9 mouse cellular contexts compared by ENCODE assay signal in genomic region chr8:4226323-4226722, GRCm38 (mm10). TPM values are rescaled to one million over a fixed set of nuclear protein-coding genes. Genes with fewer than 3 reads are reported as not detected.
DNase-seq lines count a peak whose midpoint lies in the region; ATAC-seq lines count a peak whose summit lies in the region.
"Had no signal": no experiment of that assay in that cellular context is flagged by ENCODE, and none has a peak within 500 bp of the region (broad histone marks: within the 10 kb centered on the region; RNA-seq: fewer than 3 reads in every experiment).

No protein-coding gene starts in this region.

- no peaks in the 10 kb centered on the region for H3K9me3 ChIP-seq in megakaryocyte, embryonic 14.5 days
- H3K9me3 ChIP-seq in liver, embryonic 12.5 days (replicated peaks) = no peaks in the 10 kb centered on the region
- no peaks in the 10 kb centered on the region for H3K9me3 ChIP-seq in stomach, embryonic 15.5 days

- H3K4me1 ChIP-seq in megakaryocyte, embryonic 14.5 days = peaks cover 40% of the 10 kb centered on the region
- H3K4me1 ChIP-seq in liver, embryonic 12.5 days = peaks cover 19% of the 10 kb centered on the region
- H3K4me1 ChIP-seq in stomach, embryonic 15.5 days = peaks cover 8% of the 10 kb centered on the region; the same call in 1 of the 2 replicates

- H3K4me3 ChIP-seq in megakaryocyte, embryonic 14.5 days (replicated peaks) = peak overlapping the region; percentile 10
- H3K4me3 ChIP-seq in liver, embryonic 12.5 days = peak overlapping the region; percentile 32
- peak overlapping the region; percentile 32 for H3K4me3 ChIP-seq in stomach, embryonic 15.5 days (replicated peaks)

- no peaks in the 10 kb centered on the region for H3K36me3 ChIP-seq in megakaryocyte, embryonic 14.5 days (replicated peaks; ENCODE audit: low read length)
- H3K36me3 ChIP-seq in liver, embryonic 12.5 days = no peaks in the 10 kb centered on the region
- no peaks in the 10 kb centered on the region for H3K36me3 ChIP-seq in stomach, embryonic 15.5 days

- ATAC-seq in megakaryocyte, adult 5-6 weeks (ENCODE audit: poor library complexity, severe bottlenecking) = no peak
- ATAC-seq in liver, embryonic 12.5 days = peak; percentile 18; the same call in 1 of the 2 replicates
- peak; percentile 29; the same call in 1 of the 2 replicates for ATAC-seq in stomach, embryonic 15.5 days (ENCODE audit: insufficient read depth, low FRiP score, low read depth)

- WGBS in liver, embryonic 12.5 days (ENCODE audit: insufficient replicate concordance) = 20% methylated on average over 4 of the region's 4 CpGs
- 32% methylated on average over 4 of the region's 4 CpGs for WGBS in stomach, embryonic 15.5 days

- H3K27ac ChIP-seq in liver, embryonic 12.5 days = no peak overlapping the region
- H3K27ac ChIP-seq in stomach, embryonic 15.5 days = no peak overlapping the region
- H3K27ac ChIP-seq: macrophage had no signal

- H3K27me3 ChIP-seq in megakaryocyte, embryonic 14.5 days (replicated peaks) = peaks cover 56% of the 10 kb centered on the region
- peaks cover 71% of the 10 kb centered on the region for H3K27me3 ChIP-seq in liver, embryonic 12.5 days (replicated peaks)
- no peaks in the 10 kb centered on the region; the same call in none of the 2 replicates for H3K27me3 ChIP-seq in stomach, embryonic 15.5 days (replicated peaks)

- H3K9ac ChIP-seq in liver, embryonic 12.5 days = peak overlapping the region; percentile 42; the same call in 1 of the 2 replicates
- H3K9ac ChIP-seq in stomach, embryonic 15.5 days = 0 out of 2 replicates have a peak overlapping the region, but pooled peaks have one; percentile 13

- peak; percentile 8 for DNase-seq in embryo, embryonic 11 days
- DNase-seq in embryo, embryonic 10.5 days (ENCODE audit: low spot score) = no peak
- no peak for DNase-seq in gastrocnemius, adult 8-10 months (ENCODE audit: low spot score in 2 of 2)
- no peak for DNase-seq in layer of hippocampus, adult 11-12 months (ENCODE audit: low spot score)

- H3K4me2 ChIP-seq in liver, embryonic 12.5 days = peak overlapping the region; percentile 61
- H3K4me2 ChIP-seq in stomach, embryonic 15.5 days = peak overlapping the region; percentile 55

RNA-seq across cellular contexts. Expression of gene Lrrc8e, which starts 0.3 kb away (rescaled TPM):
- not detected in 2 replicates for polyA plus RNA-seq in megakaryocyte, embryonic 14.5 days (2012; ENCODE audit: insufficient read depth, low replicate concordance)
- not detected in 2 replicates for total RNA-seq in megakaryocyte, adult 5-6 weeks (2015)
- total RNA-seq in megakaryocyte, adult 5-6 weeks (2017) = not detected in 2 replicates
- polyA plus RNA-seq in liver, embryonic 12.5 days (2016; fragmentation: Nextera tagmentation; extraction: Ambion mirVana) = 0.18 and 0.37 TPM in 2 replicates
- polyA plus RNA-seq in stomach, embryonic 15.5 days (2015; fragmentation: Nextera tagmentation; extraction: Ambion mirVana) = 4.3 and 4.6 TPM in 2 replicates
- total RNA-seq in gastrocnemius, adult 8-10 months (2022) = under 1 TPM in 1 of 4 experiments, not detected in 3; 0.08 TPM
- polyA plus RNA-seq: macrophage had no signal

RNA-seq across cellular contexts. Expression of gene Prr36, which starts 9.1 kb away (rescaled TPM):
- polyA plus RNA-seq in megakaryocyte, embryonic 14.5 days (2012; ENCODE audit: insufficient read depth, low replicate concordance) = 0.22 TPM in 1 of 2 replicates, not detected in the other
- 0.09 and 0.14 TPM in 2 replicates for total RNA-seq in megakaryocyte, adult 5-6 weeks (2015)
- total RNA-seq in megakaryocyte, adult 5-6 weeks (2017) = not detected in 2 replicates
- 0.25 and 0.43 TPM in 2 replicates for polyA plus RNA-seq in liver, embryonic 12.5 days (2016; fragmentation: Nextera tagmentation; extraction: Ambion mirVana)
- 3.2 and 4.3 TPM in 2 replicates for polyA plus RNA-seq in stomach, embryonic 15.5 days (2015; fragmentation: Nextera tagmentation; extraction: Ambion mirVana)
- not detected for total RNA-seq in gastrocnemius, adult 8-10 months (2022)

RNA-seq across cellular contexts. Expression of gene Map2k7, which starts 12.2 kb away (rescaled TPM):
- polyA plus RNA-seq in megakaryocyte, embryonic 14.5 days (2012; ENCODE audit: insufficient read depth, low replicate concordance) = 92.1 and 123 TPM in 2 replicates
- 24.6 and 32.4 TPM in 2 replicates for total RNA-seq in megakaryocyte, adult 5-6 weeks (2015)
- total RNA-seq in megakaryocyte, adult 5-6 weeks (2017) = 27.1 and 32.4 TPM in 2 replicates
- 18.0 and 21.1 TPM in 2 replicates for polyA plus RNA-seq in liver, embryonic 12.5 days (2016; fragmentation: Nextera tagmentation; extraction: Ambion mirVana)
- 24.6 and 29.8 TPM in 2 replicates for polyA plus RNA-seq in stomach, embryonic 15.5 days (2015; fragmentation: Nextera tagmentation; extraction: Ambion mirVana)
- 10 to 100 TPM; 73.5 to 86.8 (median 77.5) TPM for total RNA-seq in gastrocnemius, adult 8-10 months (2022)

RNA-seq across cellular contexts. Expression of gene Gm49320, which starts 12.3 kb away (rescaled TPM):
- polyA plus RNA-seq in megakaryocyte, embryonic 14.5 days (2012; ENCODE audit: insufficient read depth, low replicate concordance) = 12.4 TPM in 1 of 2 replicates, not detected in the other
- total RNA-seq in megakaryocyte, adult 5-6 weeks (2015) = not detected in 2 replicates
- total RNA-seq in megakaryocyte, adult 5-6 weeks (2017) = 0.12 TPM in 1 of 2 replicates, not detected in the other
- 0.18 and 0.43 TPM in 2 replicates for polyA plus RNA-seq in liver, embryonic 12.5 days (2016; fragmentation: Nextera tagmentation; extraction: Ambion mirVana)
- polyA plus RNA-seq in stomach, embryonic 15.5 days (2015; fragmentation: Nextera tagmentation; extraction: Ambion mirVana) = 0.31 and 1.3 TPM in 2 replicates
- total RNA-seq in gastrocnemius, adult 8-10 months (2022) = not detected

RNA-seq across cellular contexts. Expression of gene Tgfbr3l, which starts 21.7 kb away (rescaled TPM):
- 35.3 and 93.0 TPM in 2 replicates for polyA plus RNA-seq in megakaryocyte, embryonic 14.5 days (2012; ENCODE audit: insufficient read depth, low replicate concordance)
- 1.5 and 2.1 TPM in 2 replicates for total RNA-seq in megakaryocyte, adult 5-6 weeks (2015)
- 0.44 and 2.5 TPM in 2 replicates for total RNA-seq in megakaryocyte, adult 5-6 weeks (2017)
- polyA plus RNA-seq in liver, embryonic 12.5 days (2016; fragmentation: Nextera tagmentation; extraction: Ambion mirVana) = 1.3 and 1.4 TPM in 2 replicates
- polyA plus RNA-seq in stomach, embryonic 15.5 days (2015; fragmentation: Nextera tagmentation; extraction: Ambion mirVana) = 5.5 and 5.9 TPM in 2 replicates
- 1 to 10 TPM in 3 of 4 experiments, under 1 TPM in 1; 0.82 to 3.6 (median 1.7) TPM for total RNA-seq in gastrocnemius, adult 8-10 months (2022)
